Mouse (Mus musculus): ENCODE results near the gene Celf1. TPM values are rescaled to one million over a fixed set of nuclear protein-coding genes. Genes with fewer than 3 reads are reported as not detected.

Gene Celf1
- total and polyA plus RNA-seq, 3 experiments, result 46.2 to 212 (median 82.3) TPM

- H3K79me2 ChIP-seq (ENCODE audit: control insufficient read depth, insufficient read depth, low read length, poor library complexity), result peaks cover 35% of the 10 kb centered on the region
- H3K9ac ChIP-seq (ENCODE audit: control insufficient read depth, low read depth, low read length, poor library complexity, severe bottlenecking), result no peak overlapping the region
- no peak overlapping the region for H3K27ac ChIP-seq (ENCODE audit: control insufficient read depth, low read depth, low read length)
- H3K27me3 ChIP-seq (ENCODE audit: control insufficient read depth in 1 of 2, insufficient read depth in 2 of 2, low read length in 2 of 2), result no peaks in the 10 kb centered on the region
- H3K36me3 ChIP-seq (ENCODE audit: control insufficient read depth in 1 of 2, insufficient read depth in 2 of 2, low read length in 2 of 2), result peaks cover 2 to 23% of the 10 kb centered on the region in 2 experiments; a peak in 3 of 4 replicates
- no peaks in the 10 kb centered on the region for H3K4me1 ChIP-seq (ENCODE audit: control insufficient read depth in 1 of 2, insufficient read depth in 2 of 2, low read length in 2 of 2)
- TF ChIP-seq CTCF (IDR thresholded peaks at IDR 0.05 in 2 of 3, conservative IDR thresholded peaks at IDR 0.05 in 1 of 3; ENCODE audit: control insufficient read depth in 1 of 3, insufficient read depth in 1 of 3, low read depth in 2 of 3, low read length in 3 of 3, poor library complexity in 1 of 3, severe bottlenecking in 1 of 3) (no peak), TCF12 (IDR thresholded peaks at IDR 0.05; ENCODE audit: low read depth, low read length) (no peak), SMC3 (IDR thresholded peaks at IDR 0.05; ENCODE audit: low read depth, low read length) (no peak), GATA1 (IDR thresholded peaks at IDR 0.05; ENCODE audit: low read depth, low read length) (no peak), UBTF (IDR thresholded peaks at IDR 0.05; ENCODE audit: borderline replicate concordance, insufficient read depth, low read depth, low read length) (no peak)
- no peak overlapping the region for H3K4me3 ChIP-seq (ENCODE audit: control insufficient read depth in 1 of 2, insufficient read depth in 1 of 2, low read depth in 2 of 2, low read length in 2 of 2)
- H3K9me3 ChIP-seq (replicated peaks; ENCODE audit: insufficient read depth, low read length), result no peaks in the 10 kb centered on the region
- no peak for DNase-seq (ENCODE audit: low read depth, low spot score)
Observed at GRCm38 (mm10) chr2:90986055-90986454, 45.9 kb downstream of the Celf1 start.

DNA sequence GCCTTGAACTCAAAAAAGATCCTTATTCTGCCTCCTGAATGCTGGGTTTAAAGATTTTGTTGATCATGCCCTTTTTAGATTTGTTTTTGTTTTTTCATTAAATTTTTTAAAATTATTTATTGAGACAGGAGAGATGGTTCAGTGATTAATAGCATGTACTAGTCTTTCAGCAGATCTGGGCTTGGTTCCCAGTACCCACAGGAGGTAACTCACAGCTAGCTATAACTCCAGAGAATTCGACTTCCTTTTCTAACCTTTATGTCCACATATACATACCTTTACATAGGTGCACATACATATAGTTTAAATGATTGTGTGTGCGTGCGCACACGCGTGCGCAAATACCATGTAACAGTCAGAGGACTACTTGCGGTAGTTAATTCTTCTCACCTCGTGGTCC is 68.4 kb downstream of the Celf1 start:
- no peak overlapping the region for H3K4me3 ChIP-seq (ENCODE audit: control insufficient read depth in 1 of 2, insufficient read depth in 1 of 2, low read depth in 2 of 2, low read length in 2 of 2)
- peaks cover 2% of the 10 kb centered on the region in 2 experiments; a peak in 1 of 4 replicates for H3K4me1 ChIP-seq (ENCODE audit: control insufficient read depth in 1 of 2, insufficient read depth in 2 of 2, low read length in 2 of 2)
- H3K79me2 ChIP-seq (ENCODE audit: control insufficient read depth, insufficient read depth, low read length, poor library complexity), result no peaks in the 10 kb centered on the region
- no peak overlapping the region for H3K27ac ChIP-seq (ENCODE audit: control insufficient read depth, low read depth, low read length)
- H3K9me3 ChIP-seq (replicated peaks; ENCODE audit: insufficient read depth, low read length), result no peaks in the 10 kb centered on the region
- TF ChIP-seq ZKSCAN1 (IDR thresholded peaks at IDR 0.05; ENCODE audit: low read depth, low read length), result no peak
- no peak for TF ChIP-seq EP300 (IDR thresholded peaks at IDR 0.05; ENCODE audit: low read depth in 1 of 2, low read length in 2 of 2)
- no peak for TF ChIP-seq MAFK (IDR thresholded peaks at IDR 0.05; ENCODE audit: borderline replicate concordance, low read depth, low read length)
- no peak for TF ChIP-seq HCFC1 (IDR thresholded peaks at IDR 0.05; ENCODE audit: low read depth, low read length)
- no peak for TF ChIP-seq JUND (IDR thresholded peaks at IDR 0.05; ENCODE audit: low read depth, low read length)
- no peak for TF ChIP-seq MEF2A (IDR thresholded peaks at IDR 0.05; ENCODE audit: extremely low read depth, insufficient replicate concordance, low read depth, low read length, poor library complexity, severe bottlenecking)
- TF ChIP-seq POLR2AphosphoS5 (IDR thresholded peaks at IDR 0.05; ENCODE audit: borderline replicate concordance, low read depth, low read length), result no peak
- TF ChIP-seq POLR2A (IDR thresholded peaks at IDR 0.05; ENCODE audit: control insufficient read depth in 1 of 2, insufficient read depth in 1 of 2, low read depth in 1 of 2, low read length in 2 of 2, poor library complexity in 1 of 2), result no peak
- no peak for TF ChIP-seq SIN3A (IDR thresholded peaks at IDR 0.05; ENCODE audit: low read length)
- TF ChIP-seq MYB (IDR thresholded peaks at IDR 0.05; ENCODE audit: low read depth, low read length), result no peak
- peaks cover 0 to 58% of the 10 kb centered on the region in 2 experiments; a peak in 3 of 4 replicates for H3K36me3 ChIP-seq (ENCODE audit: control insufficient read depth in 1 of 2, insufficient read depth in 2 of 2, low read length in 2 of 2)
- H3K9ac ChIP-seq (ENCODE audit: control insufficient read depth, low read depth, low read length, poor library complexity, severe bottlenecking), result no peak overlapping the region
- no peaks in the 10 kb centered on the region for H3K27me3 ChIP-seq (ENCODE audit: control insufficient read depth in 1 of 2, insufficient read depth in 2 of 2, low read length in 2 of 2)
- no peak for DNase-seq (ENCODE audit: low read depth, low spot score)

All from MEL (cell line).